Mouse (Mus musculus) ES-E14 (cell line): ENCODE results near the gene Prx.

Experiments
- CHD2 ChIP-seq: IDR thresholded peaks from 2 replicates; pipeline ENCODE4 v1.6.1; 2014; ENCODE audit warnings: mild to moderate bottlenecking, low read depth, low read length, inconsistent platforms
- HCFC1 ChIP-seq: IDR thresholded peaks from 2 replicates; pipeline ENCODE4 v1.6.1; 2012; ENCODE audit warnings: low read length, inconsistent platforms, borderline replicate concordance; ENCODE audit not compliant: insufficient read depth
- MAFK ChIP-seq: IDR thresholded peaks from 2 replicates; pipeline ENCODE4 v1.6.1; 2014; ENCODE audit warnings: mild to moderate bottlenecking, low read depth, low read length, inconsistent platforms; ENCODE audit not compliant: insufficient read depth
- ZC3H11A ChIP-seq: IDR thresholded peaks from 2 replicates; pipeline ENCODE4 v1.6.1; 2012; ENCODE audit warnings: low read depth, mild to moderate bottlenecking, inconsistent platforms, low read length, borderline replicate concordance
- ZNF384 ChIP-seq: IDR thresholded peaks from 2 replicates; pipeline ENCODE4 v1.6.1; 2012; ENCODE audit warnings: low read depth, low read length, inconsistent platforms

DNA sequence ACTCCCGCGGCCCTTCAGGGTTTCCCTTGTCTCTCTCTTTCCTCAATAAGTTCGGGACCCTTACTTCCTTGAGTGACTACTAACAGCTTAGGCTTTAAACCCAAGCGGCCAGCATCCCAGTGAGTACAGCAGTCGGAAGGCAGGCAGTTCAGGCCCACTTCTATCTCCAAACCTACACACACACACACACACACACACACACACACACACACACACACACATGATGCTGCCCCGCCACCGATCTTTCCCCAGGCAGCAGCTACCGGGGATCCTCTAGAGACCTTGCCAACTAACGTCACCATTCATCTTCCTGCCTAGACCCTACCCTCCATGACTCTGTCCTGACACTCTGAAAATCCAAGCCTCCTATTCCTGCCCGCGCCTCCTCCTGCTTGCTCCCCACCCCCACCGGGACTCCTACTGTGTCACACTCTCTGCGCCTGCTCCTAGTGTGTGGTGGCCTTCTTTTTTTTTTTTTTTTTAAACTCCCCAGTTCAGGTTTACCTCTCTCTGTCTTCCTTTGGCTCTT is 11.3 kb upstream of the Prx start:
- TF ChIP-seq ZNF384: peak; percentile 65
- no peak for TF ChIP-seq ZC3H11A
- TF ChIP-seq MAFK: no peak
- no peak for TF ChIP-seq CHD2
- no peak for TF ChIP-seq HCFC1
